Mouse (Mus musculus) heart, adult 9 months (tissue): ENCODE results near the gene Sp4.
A peak's percentile ranks its signal among the peaks of the same experiment; 100 is the strongest.

Experiments
- DNase-seq, 2 experiments: peaks; one replicate each; pipeline ENCODE4 v3.0.0; 2022; ENCODE audit warnings: low spot score in 2 of 2

Gene Sp4

DNA sequence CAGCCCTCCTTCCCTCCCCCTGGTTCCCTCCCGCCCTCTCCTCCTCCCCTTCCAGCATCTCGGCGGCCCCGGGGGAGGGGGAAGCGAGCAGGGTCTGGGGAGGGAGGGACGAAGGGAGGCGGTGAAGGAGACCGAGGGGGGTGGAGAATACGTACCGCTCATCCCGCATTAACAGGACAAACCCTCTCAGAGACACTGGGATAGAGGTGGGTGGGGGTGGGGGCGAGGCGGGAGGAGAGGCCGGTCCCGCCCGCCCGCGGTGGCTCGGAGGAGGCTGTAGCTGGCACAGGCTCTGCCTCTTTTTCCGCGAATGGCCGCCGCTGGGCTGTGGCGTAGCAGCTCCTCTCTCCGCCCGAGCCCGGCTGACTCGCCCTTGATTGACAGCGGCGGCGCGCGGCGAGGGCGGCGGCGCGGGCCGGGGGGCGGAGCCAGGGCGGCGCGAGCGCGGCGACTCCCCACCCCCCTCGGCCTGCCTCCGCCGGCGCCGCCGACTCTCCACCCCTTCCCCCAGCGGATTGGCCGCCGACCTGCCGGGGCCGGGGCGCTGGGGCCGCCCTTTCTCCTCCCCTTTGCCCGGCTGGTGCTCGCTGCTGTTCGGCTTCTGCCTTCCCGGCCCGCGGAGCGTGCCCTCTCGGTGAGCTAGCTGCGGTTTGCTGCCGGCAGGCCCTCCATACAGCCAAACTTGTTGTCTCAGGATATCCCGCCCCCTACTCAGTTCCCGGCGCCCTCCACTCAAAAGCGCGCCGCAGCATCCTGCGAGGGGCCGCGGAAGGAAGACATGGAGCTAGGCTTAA lies at the start of gene Sp4:
TSS of gene Sp4 (minus strand) at position 369 of the 794 bp plus-strand sequence.
- peak; percentile 93 to 95 for DNase-seq

- peak in 1 of 2 experiments; percentile 14 for DNase-seq
These were observed 37.9 kb upstream of the Sp4 start for GRCm38 (mm10) chr12:118339107-118339506.

DNA sequence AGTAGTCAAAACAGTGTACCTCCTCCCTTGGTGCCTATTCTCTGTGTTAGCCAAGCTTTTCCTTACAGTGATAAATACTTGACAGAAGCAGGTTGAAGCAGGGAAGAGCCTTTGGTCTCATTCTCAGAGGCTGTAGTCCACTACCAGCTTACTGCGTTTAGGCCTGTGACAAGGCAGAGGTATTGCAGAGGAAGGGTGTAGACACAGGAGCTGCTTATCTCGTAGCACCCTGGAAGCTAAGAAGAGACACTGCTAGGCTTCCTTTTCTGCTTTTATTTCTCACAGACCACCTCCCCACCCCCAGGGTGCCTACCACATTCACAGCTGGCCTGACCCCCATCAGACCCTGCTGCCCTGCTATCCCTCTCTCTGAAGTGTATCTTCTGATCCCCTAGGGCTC lies 37.0 kb upstream of the Sp4 start:
- DNase-seq: no peak

DNA sequence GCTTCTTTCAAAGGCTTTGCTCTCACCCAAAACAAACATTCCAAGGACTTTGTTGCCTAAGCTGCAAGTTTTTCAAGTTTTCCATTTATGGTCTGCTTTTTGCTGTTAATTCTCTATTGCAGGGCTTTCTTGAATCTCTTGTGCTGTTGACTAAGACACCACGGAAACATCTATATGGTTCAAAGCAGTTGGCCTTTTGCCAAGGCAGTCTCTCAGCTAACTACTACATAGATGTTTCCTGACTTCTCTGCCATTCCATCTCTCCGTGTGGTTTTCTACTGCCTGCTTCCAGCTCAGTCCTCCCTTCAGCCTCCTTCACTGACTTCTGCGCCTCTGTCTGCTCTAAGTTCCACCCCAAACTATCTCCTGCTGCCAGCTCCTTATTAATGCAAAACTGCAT lies 36.1 kb upstream of the Sp4 start:
- DNase-seq: no peak

- DNase-seq: no peak
These were observed 27.6 kb upstream of the Sp4 start for GRCm38 (mm10) chr12:118328739-118329249.

- DNase-seq: no peak
These were observed 26.3 kb upstream of the Sp4 start for GRCm38 (mm10) chr12:118327566-118327965.

DNA sequence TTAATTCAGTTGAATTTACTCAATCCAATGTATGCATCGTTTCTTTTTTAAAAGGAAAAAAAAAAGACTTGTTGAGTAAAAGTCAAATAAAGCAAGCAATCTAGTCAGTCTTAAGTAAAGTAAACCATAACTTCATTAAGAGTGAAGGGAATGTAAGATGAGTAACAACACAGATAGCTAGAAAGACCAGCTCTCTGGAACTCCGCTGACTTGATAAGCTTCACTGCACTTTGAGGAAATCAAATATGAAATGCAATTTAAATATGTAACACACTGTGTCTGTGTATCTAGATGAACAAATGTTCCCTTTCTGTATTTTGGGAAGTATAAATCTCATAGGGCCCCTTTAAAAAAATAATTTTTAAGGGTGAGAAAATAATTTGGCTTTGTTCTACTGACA lies 24.9 kb upstream of the Sp4 start:
- DNase-seq: no peak

GRCm38 (mm10) chr12:118320076-118320475 lies 18.8 kb upstream of the Sp4 start:
- DNase-seq: no peak

DNA sequence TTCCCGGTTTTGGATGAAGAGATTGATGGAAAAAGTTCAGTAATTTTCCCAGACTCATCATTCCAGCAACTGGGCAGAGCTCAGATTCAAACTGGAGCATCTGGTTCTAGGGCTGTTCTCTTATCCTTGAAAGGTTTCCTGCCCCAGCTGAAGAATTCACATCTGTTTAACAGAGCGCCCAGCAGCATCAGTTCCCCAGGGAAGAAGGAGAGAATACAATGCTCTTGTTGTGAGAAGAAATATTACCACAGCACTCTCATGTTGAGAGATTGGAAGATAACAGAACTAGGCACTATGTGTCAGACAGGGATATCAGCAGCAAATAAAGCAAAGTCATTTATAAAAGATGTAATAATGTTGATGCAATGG lies 13.2 kb upstream of the Sp4 start:
- DNase-seq: no peak

DNA sequence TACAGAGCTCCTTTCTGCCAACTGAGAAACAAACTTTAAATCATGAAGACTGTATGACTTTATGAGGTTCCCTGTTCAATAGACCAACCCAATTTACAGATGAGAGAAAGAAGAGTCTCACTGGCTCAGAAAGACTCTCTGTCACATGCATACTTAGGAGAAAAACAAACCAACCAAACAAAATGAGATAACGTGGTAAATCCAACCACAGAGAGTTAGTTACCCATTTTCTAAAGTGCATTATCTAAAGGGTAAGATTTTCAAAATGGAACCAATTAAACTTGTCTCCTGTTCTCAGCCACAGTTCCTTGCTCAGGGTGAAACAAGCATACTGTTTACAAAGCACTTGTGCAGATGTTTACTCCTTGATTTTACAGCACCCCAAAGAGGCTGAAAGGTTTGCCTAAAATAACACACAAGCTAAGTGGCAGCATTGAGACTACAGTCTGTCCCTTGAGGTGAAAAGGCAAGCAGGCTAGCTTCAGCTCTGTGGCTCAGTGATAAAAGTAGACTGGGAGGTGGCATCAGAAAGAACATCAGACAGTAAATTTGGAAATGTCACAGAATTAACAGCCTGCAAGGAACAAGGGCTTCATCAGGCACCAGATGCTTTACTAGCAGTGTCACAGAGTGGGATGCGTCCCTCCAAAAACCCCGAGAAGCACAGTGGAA lies 12.7 kb upstream of the Sp4 start:
- DNase-seq: no peak

DNA sequence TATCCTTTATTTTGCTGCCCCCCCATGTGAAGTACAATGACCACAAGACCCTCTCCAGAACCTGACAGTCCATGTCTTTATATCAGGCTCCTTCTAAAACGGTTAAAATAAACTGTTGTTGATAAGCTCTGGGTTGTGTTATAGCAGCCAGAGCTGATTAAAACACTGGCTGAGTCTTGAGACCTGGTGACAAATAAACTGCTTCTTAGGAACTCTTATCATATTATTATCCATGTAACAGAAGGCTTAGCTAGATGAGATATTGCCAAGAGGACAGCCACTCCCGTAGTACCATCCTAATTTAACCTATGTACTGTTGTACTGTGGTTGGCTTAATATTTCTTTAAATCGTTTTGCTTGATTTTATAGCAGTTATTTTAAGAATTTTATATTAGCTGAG lies 2.3 kb upstream of the Sp4 start:
- no peak for DNase-seq

DNA sequence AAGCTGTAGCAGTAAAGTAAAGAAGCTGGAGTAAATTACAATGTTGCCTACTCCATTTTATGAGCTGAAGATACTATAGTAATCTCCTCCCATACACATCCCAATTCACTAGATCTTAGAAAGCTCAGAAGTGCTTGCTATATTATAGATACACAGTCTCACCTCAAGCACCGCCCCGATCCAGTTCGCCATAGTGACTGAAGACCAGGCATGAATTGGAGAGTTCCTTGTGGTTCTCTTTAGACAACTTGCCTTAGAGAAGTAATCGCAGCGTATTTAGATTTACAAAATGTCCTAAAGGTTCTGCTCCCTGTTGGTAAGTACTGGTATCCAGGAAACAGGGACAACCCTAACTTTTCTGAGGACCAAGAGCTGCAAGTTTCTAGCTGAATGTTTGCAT lies 1.8 kb upstream of the Sp4 start:
- no peak for DNase-seq

DNA sequence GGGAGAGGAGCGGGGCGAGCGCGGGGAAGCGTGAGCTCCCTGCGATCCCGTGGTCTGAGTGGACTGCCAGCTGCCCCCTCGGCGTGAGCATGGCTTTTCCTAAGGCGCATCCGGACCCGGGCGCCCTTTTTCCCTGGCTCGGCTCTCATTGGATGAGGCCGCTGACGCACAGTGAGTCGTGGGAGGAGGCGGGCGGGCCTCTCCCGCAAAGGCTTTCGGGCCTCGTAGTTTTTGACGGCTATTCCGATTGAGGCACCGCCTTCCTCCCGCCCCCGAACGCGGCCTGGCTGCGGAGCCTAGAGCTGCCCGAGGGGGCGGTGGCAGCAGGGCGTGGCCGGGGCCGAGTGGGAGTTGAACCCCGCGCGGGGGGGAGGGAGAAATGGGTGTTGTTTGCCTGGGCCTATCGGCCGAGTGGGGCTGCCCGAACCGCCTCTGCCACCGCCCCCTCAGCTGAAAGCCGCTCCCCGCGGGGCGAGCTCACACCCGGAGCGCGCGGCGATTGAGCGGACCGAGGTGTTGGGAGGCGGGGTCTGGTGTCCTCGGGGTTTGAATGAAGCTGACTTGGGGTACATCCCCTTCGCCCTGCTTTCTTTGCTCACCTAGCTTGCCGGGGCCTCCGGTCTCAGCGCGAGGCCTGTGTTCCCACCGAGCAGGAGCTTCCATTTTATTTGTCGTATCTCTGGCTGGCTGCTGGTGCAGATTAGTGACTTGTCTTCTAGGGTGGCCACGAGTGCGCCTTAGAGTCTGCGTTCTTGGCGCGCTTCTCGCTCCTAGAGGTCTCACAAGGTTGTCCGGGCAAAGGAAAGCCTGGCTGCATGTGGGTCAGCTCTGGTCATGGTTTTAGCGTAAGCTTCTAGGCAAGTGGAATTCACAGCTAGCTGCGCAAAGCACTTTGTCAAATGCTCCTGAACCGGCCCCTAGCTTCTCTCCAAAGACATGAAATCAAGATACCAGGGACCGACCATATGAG lies 911 bp upstream of the Sp4 start:
- DNase-seq: peak; percentile 99 to 100

GRCm38 (mm10) chr12:118300754-118301071 lies 527 bp downstream of the Sp4 start:
- DNase-seq: no peak

DNA sequence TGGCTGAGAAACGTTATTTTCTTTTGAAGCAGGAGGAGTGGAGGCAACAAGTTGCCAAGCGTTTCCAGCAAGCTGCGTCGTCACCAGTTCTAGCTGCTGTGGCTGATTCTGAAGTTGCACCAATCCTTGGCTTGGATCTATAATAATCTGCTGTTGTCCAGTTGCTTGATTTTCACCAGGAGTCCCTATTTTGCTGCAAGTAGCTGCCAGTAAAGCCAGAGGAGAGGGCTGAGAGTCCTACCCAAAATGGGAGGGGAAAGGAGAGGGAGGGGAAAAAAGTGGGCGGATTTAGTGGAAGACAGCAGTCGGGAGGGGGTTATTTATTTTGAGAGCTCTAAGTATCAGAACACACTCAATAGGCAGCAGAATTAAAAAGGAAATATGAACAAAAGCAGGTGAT lies 1.3 kb downstream of the Sp4 start:
- DNase-seq: peak; percentile 72 to 79

DNA sequence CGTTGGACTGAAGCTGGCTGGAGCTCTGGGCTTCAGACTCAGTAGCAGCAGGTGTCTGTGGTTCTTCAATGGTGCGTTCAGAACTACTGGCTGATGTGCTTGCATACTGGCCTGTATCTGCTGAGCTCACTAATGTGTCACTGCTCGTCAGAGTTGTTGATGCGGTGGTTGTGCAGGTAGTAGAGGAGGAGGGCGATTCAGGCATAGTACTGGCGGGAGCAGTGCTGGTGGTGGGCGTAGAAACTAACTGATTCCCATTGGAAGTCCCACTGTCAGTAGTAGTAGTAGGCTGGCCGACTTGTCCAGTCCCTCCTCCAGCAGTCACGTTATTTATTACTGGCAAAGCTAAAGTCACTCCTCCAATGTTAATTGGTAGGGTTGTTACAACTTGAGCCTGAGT lies 2.1 kb downstream of the Sp4 start:
- no peak for DNase-seq

- no peak for DNase-seq
These were observed 2.7 kb downstream of the Sp4 start for GRCm38 (mm10) chr12:118298516-118298915.

GRCm38 (mm10) chr12:118296236-118296635 lies 5.0 kb downstream of the Sp4 start:
- peak in 1 of 2 experiments; percentile 12 for DNase-seq

- DNase-seq: no peak
These were observed 5.4 kb downstream of the Sp4 start for GRCm38 (mm10) chr12:118295793-118296192.

DNA sequence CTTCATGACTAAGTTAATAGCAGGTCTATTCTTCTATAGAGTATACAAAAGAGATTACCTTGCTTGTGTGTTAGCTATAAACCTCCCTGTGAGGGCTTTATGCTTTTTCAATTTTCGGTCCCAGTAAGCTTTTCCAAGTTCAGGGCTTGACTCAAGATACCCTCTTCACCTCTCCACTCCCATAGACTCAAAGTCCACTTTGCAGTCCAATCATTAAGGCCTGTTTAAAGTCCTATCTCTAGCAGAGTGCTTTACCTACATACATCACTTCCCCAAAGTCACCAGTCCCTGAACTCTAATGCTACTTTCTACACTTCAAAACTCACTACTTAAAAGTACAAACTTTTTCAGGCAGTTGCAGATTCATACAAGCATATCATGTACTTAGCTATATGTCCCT lies 12.3 kb downstream of the Sp4 start:
- no peak for DNase-seq

GRCm38 (mm10) chr12:118285099-118285498 lies 16.1 kb downstream of the Sp4 start:
- DNase-seq: peak; percentile 7 to 22

GRCm38 (mm10) chr12:118281961-118282360 lies 19.3 kb downstream of the Sp4 start:
- no peak for DNase-seq
